In the genomic region with DNA sequence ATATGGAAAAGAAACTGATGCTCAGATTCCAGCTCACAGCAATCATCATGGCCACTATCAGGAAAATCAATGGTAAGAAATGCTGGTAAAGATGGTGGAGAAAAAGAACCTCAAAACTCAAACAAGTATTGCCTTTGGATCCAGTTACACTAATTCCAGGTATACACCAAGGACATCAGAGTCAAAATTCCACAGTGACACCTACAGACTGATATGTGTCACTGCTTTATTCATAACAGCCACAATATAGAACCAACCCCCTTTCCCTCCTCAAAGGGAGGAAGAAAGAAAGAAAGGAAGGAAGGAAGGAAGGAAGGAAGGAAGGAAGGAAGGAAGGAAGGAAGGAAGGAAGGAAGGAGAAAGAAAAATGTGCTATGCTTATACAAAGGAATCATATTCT, we compare ENCODE assay signal across 1 mouse cellular context.
TF ChIP-seq lines count a peak whose summit lies in the region.

No protein-coding gene starts in this region.

TF ChIP-seq in MEL, 35 proteins besides CTCF, POLR2A, EP300 and RAD21 (continued from another document):
- TF ChIP-seq UBTF (IDR thresholded peaks at IDR 0.05; ENCODE audit: borderline replicate concordance, insufficient read depth, low read depth, low read length) (no peak), MYC (IDR thresholded peaks at IDR 0.05; ENCODE audit: low read depth, low read length) (no peak), CHD1 (IDR thresholded peaks at IDR 0.05; ENCODE audit: low read depth, low read length) (no peak), RCOR1 (IDR thresholded peaks at IDR 0.05; ENCODE audit: low read depth, low read length) (no peak), BHLHE40 (IDR thresholded peaks at IDR 0.05; ENCODE audit: borderline replicate concordance, low read depth, low read length) (no peak), TAL1 (IDR thresholded peaks at IDR 0.05; ENCODE audit: low read length) (no peak), USF2 (IDR thresholded peaks at IDR 0.05; ENCODE audit: borderline replicate concordance in 1 of 2, insufficient read depth in 1 of 2, low read depth in 1 of 2, low read length in 2 of 2) (no peak), GABPA (IDR thresholded peaks at IDR 0.05; ENCODE audit: low read depth, low read length) (no peak), MYB (IDR thresholded peaks at IDR 0.05; ENCODE audit: low read depth, low read length) (no peak), ZC3H11A (IDR thresholded peaks at IDR 0.05; ENCODE audit: low read depth, low read length) (no peak), USF1 (IDR thresholded peaks at IDR 0.05; ENCODE audit: low read depth, low read length) (no peak), ZKSCAN1 (IDR thresholded peaks at IDR 0.05; ENCODE audit: low read depth, low read length) (no peak), TBP (IDR thresholded peaks at IDR 0.05; ENCODE audit: low read depth, low read length) (no peak)
TF ChIP-seq in MEL: peak in this region for 0.
